Mouse (Mus musculus): ENCODE measurements at regions not wholly inside any gene's neighbourhood (a gene's known extent, or its start where the extent isn't known, plus 50 kb on each side); places are given as distances from the start of the nearest gene placed in this dataset.

DNA sequence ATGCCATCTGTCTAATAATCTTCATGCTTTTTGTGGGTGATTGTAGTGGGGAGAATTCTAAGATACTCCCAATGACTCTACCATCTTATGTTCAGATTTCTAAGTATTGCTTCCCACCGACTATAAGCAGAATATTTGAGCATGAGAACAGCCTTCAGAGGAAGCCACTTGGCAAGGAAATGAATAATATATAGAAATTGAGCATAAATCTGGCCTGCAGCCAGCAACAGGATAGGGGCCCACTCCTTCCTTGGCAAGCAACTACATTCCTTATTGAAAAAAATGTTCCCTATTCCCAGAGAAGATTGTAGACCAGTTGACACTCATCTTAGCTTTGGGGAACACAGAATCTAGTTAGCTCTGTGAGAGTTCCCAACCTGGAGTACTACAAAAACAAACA, 591.5 kb upstream of the A1bg start:
- TF ChIP-seq POLR2A (IDR thresholded peaks at IDR 0.05; ENCODE audit: control insufficient read depth, extremely low read depth, insufficient read depth, low read length, poor library complexity) (no peak), CTCF (IDR thresholded peaks at IDR 0.05; ENCODE audit: borderline replicate concordance, control insufficient read depth, extremely low read depth, insufficient read depth, low read length, poor library complexity) (no peak)
